Mouse (Mus musculus) left cerebral cortex, adult 11 months (tissue): Measurements from ENCODE around the gene Ikzf2.

Experiments used
- DNase-seq: peaks from one replicate; pipeline ENCODE4 v3.0.0; 2022; ENCODE audit warnings: low spot score

Gene Ikzf2

DNA sequence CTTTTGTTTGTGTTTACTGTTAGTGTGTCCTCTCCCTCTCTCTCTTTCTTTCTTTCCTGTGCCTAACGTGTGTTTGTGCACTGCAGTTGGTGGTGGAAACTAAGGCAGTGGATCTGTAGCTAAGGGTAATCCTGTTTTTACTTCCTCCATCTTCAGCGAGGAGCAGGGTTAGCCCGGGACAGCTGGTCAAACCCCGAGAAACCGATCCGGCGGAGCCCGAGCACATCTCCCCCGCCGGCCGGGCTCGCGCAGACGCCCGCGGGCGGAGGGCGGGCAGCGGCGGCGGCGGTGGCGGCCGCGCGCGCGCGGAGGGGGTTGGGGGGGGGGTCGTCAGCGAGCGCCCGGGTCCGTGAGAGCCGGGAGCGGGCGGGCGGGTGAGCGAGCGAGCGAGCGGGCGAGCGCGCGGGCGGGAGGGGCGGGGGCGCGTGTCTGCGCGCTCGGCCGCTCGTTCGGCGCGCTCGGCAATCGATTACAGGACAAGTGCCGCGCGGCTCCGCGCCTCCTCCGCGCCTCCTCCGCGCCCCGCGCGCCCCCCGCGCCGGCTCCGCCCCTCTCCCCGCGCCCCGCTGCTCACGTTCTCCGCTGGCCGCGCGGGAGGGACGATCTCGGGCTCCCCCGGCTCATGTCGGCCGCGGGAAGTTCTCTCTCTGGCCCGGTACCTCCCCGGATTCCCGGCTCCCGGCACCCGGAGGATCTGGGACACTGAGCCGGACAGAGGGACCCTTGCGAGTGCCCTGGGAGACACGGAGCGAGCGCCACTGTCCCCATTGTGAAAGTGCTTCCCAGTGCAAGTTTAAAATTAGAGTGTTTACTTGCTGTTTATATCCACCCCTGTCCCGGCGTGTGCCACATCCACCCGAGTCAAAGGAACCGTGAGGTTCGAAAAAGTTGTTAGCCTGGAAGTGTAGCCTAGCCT lies at the start of gene Ikzf2:
Gene Ikzf2, minus strand, starts transcription at position 170 of the 916 bp plus-strand sequence.
- peak; percentile 50 for DNase-seq

- DNase-seq: no peak
Observed at GRCm38 (mm10) chr1:69729729-69730128, 42.7 kb upstream of the Ikzf2 start.

GRCm38 (mm10) chr1:69729031-69729679 lies 42.1 kb upstream of the Ikzf2 start:
- DNase-seq: no peak

GRCm38 (mm10) chr1:69727968-69728367 lies 40.9 kb upstream of the Ikzf2 start:
- no peak for DNase-seq

DNA sequence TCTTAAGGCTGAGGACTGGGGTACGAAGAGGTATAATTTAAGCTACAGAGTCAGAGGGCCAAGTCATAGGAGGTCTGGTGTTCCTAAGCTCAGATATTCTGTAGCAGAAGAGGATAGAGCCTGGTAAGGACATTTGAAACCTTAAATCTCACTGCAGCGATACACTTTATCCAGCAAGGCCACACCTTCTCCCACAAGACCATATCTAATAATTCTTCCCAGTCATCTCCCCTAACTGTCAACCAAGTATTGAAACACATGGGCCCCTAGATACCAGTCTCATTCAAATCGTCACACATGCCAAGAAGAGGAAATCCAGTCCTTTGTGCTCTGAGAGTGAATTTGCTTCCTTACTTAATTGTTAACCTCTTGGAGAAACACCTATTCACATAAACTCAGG lies 30.1 kb upstream of the Ikzf2 start:
- no peak for DNase-seq

GRCm38 (mm10) chr1:69708571-69708970 lies 21.5 kb upstream of the Ikzf2 start:
- DNase-seq: no peak

- no peak for DNase-seq
Observed at GRCm38 (mm10) chr1:69703506-69704156, 16.6 kb upstream of the Ikzf2 start.

DNA sequence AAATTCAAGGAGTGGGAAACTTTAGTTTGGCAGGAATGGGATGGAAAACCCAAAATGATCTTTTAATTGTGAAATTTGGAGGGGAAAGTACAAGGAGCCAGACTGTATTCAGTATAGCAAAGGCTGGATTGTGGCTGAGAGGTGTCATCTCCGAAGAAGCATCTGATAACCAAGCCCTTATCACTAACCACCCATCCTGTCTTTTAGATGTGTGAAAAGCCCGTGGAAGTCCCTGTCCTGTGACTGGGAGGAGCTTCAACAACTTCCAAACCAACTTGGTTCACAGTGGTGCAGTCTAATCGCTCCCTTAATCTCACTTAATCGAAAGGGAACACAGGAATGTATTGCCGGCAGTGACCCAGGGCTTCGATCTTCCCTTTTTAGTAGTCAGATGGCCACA lies 4.9 kb upstream of the Ikzf2 start:
- DNase-seq: no peak

DNA sequence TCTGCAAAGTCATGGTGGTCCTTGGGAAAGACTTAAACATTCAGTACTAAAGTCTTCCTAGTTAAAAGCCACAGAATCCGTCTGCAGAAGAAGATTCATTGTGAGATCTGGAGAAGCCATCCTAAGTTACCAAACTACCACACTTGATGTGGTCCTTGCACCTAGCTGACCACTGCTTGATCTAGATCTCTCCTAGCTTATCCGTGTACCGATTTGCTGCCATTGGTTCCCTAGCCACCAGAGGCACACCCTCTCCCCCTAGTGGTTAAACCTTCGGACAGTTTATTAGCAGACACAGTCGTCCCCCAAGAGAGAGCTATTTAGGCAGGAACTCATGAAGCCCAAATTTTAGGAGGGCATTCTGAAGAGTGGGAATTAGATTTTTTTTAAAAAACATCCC lies 1.9 kb upstream of the Ikzf2 start:
- DNase-seq: peak; percentile 53

GRCm38 (mm10) chr1:69688118-69688517 lies 1.1 kb upstream of the Ikzf2 start:
- no peak for DNase-seq

DNA sequence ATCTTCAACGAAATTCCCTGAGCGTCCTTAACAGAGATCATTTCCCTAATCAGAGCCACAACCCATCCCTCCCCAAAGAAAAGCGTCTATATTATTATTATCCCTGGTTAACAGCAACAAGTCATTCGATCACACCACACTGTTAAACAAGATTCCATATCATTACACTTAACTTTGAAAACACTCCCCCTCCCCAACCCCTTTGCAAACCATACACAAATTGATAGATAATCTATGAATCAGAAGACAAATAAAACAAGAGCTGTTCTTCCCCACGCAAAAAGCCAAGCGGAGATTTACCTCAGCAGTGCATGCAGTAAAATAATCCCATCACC lies 337 bp downstream of the Ikzf2 start:
- no peak for DNase-seq

DNA sequence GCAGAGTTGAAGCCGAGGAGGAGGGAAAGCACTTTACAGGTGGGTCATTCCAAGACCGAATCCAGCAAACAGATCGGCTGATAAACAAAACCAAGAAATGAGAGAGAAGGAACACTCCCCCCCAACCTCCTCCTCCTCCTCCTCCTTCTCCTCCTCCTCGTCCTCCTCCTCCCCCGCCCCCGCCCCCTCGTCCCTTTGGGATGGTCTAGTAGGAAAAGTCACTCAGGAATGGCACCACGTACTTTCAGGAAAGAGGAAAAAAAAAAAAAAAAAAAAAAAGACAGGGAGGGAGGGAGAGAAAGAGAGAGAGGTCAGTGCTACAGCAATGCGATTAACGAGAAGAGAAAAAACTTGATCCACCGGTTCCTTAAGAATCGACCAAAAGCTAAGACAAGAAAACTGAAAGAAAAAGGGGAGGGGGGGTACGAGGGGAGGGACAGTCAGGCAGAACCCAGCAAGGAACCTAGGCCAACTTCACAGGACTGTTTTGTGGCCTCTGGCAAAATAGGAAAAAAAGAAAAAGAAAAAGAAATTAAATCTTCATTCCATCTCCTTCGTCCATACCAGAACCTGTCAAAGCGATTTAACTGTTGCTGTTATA lies 1.1 kb downstream of the Ikzf2 start:
- DNase-seq: no peak

- DNase-seq: no peak
Observed at GRCm38 (mm10) chr1:69685049-69685889, 1.8 kb downstream of the Ikzf2 start.

DNA sequence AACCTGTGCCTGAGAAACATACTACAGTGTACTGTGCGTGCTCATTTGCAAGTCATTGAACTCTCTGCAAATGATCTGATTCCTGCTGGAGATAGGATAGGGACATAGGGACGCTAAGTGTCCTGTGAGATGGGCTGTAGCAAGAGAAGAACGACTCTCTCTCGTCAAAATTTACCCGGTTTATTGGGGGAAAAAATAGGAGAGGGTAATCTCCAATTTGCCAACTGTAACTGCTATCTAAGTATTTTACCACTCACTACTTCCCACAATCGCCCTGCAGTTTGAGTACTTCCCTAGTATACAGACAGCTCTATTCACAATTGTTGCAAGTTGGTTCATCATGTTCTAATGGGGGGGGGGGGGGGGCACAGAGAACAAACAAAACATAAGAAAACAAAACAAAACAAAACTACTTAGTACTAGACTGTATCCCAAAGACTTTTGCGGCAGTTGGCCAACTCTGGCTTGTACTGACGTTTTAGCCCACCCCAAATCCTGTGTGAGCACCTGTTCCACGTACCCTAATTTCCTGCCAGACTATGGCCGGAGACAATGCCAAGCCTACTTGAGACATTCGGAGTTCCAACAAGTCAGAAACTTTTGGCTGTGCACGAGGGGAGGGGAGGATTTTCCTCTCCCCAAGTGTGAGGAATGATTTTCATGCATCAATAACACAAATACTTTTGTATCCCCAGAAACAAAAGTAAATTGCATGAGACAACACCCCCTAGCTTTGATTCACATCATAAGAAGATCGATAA lies 2.6 kb downstream of the Ikzf2 start:
- no peak for DNase-seq

GRCm38 (mm10) chr1:69683851-69684250 lies 3.2 kb downstream of the Ikzf2 start:
- no peak for DNase-seq

- no peak for DNase-seq
Observed at GRCm38 (mm10) chr1:69683058-69683457, 4.0 kb downstream of the Ikzf2 start.

DNA sequence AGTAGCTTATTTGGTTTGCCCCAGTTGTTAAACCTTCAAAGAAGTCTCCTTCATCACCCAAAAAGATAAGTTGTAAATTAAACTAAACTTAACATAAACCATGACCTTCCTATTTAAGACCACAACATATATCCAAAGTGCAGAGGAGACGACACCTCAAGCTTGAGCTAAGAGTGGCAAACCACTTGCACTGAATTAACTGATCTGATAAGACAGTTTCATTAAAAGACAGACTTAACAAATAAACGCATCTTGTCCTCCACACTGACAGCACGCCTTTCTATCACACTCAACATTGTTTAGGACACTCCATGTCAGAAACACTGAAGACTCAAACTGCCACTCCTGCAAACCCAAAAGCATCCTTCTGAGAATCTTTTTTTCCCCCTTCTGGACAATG lies 4.8 kb downstream of the Ikzf2 start:
- no peak for DNase-seq

DNA sequence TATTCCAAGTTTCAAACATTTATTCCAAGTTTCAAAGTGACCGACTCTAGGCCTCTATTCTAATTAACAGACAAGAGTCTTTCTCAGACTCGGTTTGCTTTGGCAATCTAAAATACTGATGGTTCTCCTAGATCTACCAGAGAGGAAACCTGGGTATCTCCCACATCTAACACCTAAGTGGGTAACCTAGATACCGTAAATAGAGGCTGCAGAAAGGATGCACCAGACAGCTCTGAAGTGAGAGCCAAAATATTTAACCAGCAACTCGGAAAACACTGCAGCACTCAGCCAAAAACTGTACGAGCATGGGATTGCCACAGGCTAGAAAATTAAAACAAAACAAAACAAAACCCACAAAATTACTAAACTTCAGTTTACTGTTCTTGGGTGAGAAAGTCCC lies 6.0 kb downstream of the Ikzf2 start:
- DNase-seq: no peak

DNA sequence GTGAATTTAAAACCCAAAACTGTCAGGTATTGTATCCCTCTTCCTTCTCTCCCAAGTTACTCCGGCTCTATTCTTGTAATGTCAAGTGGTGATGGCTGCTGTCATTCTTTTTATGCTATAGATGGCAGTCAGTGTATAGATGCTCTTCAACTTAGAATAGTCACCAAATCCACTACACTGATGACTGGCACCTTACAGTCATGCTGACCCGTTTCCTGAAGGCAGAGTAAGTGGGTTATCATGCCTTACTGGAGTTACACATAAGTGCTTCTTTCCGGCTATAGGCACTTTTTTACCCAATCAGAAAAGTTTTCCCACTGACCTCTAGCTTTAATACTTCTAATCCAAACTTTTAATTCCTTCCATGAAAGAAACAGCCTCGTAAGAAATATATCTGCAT lies 6.5 kb downstream of the Ikzf2 start:
- DNase-seq: no peak

DNA sequence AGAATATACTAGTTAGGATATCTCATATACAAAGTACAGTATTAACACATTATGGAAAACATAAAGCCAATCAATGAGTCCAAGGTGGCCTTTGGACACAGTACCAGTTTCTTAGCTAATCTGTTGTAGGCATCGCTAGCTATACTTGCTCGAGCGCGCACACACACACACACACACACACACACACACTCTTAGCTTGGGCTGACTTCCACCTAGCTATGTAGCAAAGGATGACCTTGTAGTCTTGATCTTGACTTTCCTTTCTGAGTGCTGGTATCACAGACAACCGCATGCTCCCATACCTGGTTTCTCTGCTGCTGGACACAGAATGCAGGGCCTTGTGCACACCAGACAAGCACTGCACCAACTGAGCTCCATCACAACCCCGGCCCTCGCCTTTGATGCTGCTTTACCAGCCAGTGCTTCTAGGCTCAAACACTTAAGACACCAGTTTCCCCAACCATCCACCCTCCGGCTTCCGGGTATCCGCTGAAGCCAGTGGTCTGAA lies 17.1 kb downstream of the Ikzf2 start:
- no peak for DNase-seq

GRCm38 (mm10) chr1:69667456-69667855 lies 19.6 kb downstream of the Ikzf2 start:
- no peak for DNase-seq
